Mouse (Mus musculus) heart, postnatal 0 days (tissue): Measurements from ENCODE around the gene Ccdc134.

Source experiments
- CTCF ChIP-seq: IDR thresholded peaks from 2 replicates; pipeline ENCODE4 v1.5.1; 2016; ENCODE audit warnings: antibody characterized with exemption, control low read depth, low read depth
- EP300 ChIP-seq: IDR thresholded peaks from 2 replicates; pipeline ENCODE4 v1.6.1; 2016; ENCODE audit warnings: antibody characterized with exemption, low read depth

GRCm38 (mm10) chr15:82167201-82168168 is 39.8 kb downstream of the Ccdc134 start:
- TF ChIP-seq CTCF (no peak), EP300 (no peak)
